Mouse (Mus musculus): Measurements from ENCODE around the gene Sema4d.

Sema4d gene

DNA sequence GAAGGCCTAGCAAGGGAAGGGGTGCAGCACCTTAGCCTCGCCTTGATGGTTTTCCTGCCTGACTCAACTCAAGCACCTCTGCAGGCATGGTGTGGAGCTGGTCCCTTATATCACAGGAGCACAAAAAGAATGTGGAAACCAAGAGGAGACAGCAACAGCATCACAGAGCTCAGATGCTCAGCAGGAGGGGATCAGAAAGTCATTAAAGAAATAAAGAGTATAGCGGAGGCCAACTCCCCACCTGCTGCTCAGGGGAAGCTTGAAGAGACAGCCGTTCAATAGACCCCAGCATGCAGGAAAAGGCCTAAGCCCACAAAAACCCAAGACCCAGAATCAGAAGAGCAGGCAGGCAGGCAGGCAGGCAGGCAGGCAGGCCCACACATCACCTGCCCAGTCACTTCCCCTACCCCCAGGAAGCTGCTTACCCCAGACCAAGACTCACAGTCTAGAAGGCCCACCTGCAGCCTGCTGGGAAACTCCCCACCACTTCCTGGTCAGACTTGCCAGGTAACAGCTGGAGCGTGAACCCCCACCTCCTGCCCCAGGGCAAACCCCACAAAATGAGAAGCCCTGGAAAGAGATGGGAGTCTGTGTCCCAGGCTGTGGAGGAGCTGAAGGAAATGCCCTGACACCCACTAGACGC is 39.6 kb downstream of the Sema4d start:
- no peak for DNase-seq (ENCODE audit: low spot score)

DNA sequence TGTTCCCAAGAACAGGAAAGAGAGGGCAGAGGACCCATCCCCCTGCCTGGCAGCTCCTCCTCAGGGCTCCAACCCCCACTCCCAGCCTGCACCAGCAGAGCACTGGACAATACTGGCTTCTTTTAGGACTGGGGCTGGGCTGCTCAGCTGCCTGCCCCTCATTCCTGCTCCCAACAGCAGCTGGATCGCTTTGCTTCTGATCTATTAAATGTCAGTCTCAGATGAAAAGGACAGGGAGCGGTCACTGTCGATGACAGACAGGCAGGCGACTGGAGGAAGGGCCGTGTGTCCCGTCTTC is 40.4 kb downstream of the Sema4d start:
- no peak for DNase-seq (ENCODE audit: low spot score)

DNA sequence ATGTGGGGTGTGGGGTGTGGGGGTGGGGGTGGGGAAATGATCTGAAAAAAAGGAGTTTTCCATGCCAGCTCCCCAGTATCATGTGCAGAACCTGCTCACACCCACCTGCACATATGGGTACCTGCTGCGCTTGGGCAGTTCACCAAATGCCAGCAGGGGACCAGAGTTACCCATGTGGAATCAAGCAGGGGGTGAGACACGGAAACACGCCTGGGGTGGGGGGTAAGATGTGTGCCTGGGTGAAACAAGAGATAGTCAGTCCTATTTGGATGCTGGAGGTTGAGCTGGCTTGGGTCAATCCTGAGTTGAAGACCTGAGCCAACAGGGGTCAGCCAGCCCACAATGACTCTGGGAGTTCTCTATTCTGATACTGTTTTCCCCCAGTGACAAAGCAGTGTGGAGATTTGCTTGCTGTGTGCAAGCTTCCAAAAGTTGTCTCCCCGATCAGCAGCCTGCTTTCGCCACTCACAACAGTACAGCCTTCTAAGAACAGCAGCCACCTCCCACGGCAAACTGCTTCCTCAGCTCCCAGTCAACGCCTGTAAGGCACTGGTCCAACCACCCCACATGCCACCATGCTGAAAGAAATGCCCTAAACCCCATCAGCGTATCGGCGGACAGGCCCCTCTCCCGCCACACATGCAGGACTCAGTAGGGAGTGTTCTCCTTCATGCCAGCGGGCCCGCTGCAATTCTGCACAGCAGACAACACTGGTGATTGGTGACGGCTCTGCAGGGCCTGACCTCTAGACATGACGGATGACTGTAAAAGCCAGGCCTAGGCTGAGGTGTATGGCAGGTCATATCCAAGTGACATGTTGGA is 41.0 kb downstream of the Sema4d start:
- no peak for DNase-seq (ENCODE audit: low spot score)

DNA sequence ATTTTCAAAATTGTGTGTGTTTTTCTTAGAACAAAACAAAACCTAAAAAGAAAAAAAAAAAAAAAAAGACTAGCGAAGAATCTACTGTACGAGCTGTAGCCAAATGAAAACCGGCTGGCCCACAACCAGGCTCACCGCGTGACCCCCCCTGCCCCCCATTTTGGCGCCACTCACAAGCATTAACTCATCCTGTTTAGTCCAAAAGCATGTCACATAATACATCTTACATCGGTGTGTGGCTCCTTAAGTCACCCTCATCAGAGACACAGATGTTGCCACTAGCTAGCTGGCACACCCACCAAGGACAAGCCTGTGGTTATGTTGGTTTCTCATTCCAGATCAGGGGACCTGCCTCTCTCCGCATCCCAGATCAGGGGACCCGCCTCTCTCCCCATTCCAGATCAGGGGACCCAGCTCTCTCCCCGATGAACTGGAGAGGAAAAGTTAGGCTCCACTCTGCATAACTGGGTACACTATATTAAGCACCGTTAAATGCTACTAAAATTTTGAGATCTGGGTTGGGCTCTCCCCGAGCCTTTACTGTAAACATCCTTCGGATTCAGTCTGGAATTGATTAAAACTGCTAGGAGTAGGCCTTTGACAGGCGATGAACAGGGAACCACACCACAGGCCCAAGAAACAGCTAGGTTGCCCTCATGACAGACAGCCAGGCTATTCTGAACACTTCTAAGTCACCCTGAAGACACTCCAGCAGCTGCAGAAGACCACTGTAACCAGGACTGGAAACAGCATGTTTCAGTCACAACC is 43.8 kb downstream of the Sema4d start:
- no peak for DNase-seq (ENCODE audit: low spot score)

DNA sequence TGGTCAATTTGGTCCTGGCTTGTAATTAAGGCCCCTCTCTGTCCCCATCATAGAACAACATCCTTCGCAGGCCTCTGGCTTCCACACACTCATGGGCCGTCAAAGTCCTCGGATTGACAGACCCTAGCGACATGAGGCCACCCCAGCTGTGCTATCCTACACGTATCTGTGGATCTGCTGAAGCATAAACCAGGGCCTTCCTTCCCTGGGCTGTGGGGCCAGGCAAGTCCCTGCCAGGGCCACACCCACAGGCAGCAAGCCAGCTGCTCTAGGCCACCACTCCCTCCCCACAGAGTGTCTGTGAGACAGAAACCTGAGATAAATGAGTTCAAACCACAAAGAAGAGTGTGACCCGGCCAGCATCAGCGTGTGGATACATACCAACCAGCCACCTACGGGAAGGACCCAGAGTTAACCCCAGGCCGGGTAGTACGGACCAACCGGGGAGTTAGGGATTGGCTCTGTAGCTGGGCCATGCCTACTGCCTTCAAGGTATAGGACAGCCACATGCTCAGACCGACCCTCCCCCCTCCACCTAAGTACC is 45.5 kb downstream of the Sema4d start:
- no peak for DNase-seq (ENCODE audit: low spot score)

DNA sequence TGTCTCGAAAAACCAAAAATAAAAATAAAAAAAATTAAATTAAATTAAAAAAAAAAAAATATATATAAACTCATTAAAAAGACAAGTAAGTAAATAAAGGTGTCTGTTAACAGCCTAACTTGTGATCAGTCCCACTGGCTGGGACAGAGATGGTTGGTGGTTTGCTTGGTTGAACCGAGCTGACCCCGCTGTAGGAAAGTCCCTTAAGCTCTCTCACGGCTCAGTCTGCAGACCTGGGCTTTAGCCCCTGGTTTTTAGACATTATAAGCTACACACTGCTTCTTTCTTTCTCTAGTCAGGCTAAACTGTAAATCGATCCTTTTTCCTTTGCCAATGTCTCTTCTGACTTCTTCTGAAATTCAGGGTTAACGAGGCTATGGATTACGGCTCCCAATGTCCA is 46.5 kb downstream of the Sema4d start:
- no peak for DNase-seq (ENCODE audit: low spot score)

DNA sequence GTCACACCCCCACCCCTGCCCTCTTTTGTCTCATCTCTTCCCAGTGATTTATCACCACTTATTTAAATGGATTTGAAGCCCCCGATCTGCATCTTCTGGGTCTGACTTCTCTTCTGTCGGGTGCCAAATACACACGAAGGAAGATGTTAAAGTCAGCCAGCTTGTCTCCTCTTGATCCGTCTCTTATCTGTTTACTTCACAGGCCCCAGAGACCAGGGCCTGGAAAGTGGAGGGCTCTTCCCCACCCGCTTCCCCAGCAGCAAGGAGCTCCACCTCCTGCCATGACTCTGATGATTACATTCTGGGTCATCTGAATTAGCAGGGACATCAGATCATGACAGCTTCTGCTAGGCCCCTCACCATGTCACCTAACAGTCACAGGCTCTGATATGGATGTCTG is 47.7 kb downstream of the Sema4d start:
- no peak for DNase-seq (ENCODE audit: low spot score)

DNA sequence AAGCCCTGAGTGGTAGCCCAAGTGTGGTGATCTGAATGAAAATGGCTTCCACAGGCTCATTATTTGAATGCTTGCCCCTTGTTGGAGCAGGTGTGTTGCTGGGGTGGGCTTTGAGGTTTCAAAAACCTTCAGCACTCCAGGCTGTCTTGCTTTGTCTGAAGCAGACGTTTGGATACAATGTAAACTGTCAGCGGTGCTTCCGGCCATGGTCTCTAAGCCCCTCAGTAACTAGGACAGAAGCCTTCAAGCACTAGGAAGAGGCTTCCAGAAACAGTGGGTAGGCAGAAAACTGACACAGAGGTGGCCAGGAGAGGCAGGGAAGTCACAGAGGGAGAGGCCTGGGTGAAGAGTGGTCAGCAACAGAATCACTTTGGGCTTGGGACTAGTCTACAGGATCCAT is 49.7 kb downstream of the Sema4d start:
- DNase-seq (ENCODE audit: low spot score): no peak

DNA sequence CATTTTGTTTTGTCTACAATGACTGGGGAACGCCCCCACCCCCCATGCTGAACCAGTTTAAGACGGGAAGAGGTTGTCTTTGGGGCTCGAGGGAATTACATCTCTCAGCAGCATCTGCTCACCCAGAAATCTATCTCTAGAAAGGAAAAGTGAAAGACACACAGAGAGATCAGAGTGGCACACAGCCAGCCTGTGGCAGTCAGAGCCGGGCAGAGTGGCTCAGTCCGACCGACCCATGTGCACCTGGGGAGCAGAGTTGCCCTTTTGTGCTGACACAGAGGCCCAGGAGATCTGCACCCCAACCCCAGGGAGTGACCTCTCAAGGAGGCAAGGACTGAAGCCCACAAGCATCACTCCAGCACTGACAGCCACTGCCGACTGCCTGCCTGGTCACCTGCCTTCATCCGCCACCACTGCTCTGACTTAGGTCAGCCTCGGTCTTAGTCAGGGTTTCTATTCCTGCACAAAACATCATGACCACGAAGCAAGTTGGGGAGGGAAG is 50.9 kb downstream of the Sema4d start:
- DNase-seq (ENCODE audit: low spot score): no peak

DNA sequence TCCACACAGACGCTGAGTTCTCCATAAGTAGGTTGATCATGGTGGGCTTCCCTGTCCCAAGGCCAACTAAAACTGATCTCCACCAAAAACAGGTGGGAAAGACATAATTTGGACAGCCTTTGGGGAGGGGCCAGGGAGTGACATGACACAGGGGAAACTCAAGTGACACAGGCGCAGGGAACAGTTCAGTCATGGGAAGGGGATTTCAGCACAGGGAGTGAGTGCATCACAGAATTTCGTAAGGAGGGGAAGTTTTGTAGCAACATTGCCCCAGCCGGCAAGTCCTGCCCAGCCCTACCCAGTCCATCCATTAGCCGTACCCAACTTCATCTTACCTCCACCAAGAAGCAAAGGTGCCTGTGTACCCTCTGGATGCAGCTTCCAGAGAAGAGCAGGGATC is 52.8 kb downstream of the Sema4d start:
- DNase-seq (ENCODE audit: low spot score): no peak

DNA sequence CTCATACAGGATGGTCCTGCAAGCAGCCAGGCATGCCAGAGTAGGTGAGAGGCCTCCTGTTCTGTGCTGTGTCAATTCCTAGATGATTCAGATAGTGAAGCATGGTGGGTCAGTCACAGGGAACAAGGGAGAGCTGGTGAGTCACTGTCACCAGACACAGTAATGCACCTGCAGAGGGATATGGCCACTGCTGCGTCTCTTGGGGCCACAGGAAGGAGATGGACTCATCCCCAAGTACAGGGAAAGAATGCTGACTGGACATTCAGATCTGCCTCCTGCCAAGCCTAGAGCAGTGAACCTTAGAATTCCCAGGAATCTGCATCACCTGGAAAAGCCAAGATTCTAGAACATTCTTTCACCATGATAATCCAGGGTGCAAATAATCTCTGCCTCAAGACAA is 53.8 kb downstream of the Sema4d start:
- no peak for DNase-seq (ENCODE audit: low spot score)

DNA sequence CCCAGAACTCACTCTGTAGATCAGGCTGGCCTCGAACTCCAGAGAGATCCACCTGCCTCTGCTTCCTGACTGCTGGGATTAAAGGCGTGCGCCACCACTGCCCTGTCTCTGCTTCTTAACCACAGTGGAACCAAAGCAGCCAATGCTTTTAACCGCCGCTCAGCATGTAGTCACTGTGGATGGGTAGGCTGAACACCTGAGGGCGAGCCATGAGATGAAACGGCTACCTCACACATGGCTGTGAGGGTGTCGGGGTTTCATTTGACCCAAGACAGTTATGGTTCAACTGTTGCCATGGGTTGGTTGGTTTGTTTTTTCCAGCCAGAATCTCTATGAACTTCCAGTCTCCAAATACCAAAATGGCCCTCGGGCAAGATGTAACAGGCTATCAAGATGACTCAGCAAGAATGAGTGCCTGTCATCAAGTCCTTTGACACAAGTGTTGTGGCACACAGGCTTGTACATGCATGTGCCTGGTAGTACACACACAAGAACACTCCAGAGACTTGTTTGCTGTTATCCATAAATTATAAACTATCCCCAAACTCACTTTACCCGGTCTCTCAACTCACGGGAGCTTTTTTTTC is 54.9 kb downstream of the Sema4d start:
- no peak for DNase-seq (ENCODE audit: low spot score)

DNA sequence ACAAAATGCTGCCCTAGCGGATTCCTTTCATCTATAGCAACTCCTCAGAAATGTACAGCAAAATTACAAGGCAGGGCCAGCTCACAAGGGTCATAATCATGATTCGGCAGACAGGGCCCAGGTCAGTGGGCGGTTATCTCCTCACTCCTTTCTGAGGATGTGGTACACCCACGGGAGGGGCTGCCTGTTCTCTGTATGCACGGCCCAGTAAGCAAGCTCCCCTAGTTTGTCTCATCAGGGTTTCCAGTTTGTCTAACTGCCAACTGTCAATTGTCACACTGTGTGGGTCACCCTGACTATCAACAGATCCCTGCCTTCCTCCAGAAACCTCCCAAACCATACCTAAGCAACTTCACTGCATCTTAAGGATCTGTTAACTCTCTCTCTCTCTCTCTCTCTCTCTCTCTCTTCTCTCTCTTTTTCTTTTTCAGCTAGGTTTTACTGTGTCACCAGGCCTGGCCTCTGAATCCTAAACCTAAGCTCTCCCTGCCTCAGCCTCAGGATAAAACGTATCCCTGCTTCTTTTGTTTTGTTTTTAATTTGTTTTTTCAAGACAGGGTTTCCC is 55.5 kb downstream of the Sema4d start:
- DNase-seq (ENCODE audit: low spot score): no peak

DNA sequence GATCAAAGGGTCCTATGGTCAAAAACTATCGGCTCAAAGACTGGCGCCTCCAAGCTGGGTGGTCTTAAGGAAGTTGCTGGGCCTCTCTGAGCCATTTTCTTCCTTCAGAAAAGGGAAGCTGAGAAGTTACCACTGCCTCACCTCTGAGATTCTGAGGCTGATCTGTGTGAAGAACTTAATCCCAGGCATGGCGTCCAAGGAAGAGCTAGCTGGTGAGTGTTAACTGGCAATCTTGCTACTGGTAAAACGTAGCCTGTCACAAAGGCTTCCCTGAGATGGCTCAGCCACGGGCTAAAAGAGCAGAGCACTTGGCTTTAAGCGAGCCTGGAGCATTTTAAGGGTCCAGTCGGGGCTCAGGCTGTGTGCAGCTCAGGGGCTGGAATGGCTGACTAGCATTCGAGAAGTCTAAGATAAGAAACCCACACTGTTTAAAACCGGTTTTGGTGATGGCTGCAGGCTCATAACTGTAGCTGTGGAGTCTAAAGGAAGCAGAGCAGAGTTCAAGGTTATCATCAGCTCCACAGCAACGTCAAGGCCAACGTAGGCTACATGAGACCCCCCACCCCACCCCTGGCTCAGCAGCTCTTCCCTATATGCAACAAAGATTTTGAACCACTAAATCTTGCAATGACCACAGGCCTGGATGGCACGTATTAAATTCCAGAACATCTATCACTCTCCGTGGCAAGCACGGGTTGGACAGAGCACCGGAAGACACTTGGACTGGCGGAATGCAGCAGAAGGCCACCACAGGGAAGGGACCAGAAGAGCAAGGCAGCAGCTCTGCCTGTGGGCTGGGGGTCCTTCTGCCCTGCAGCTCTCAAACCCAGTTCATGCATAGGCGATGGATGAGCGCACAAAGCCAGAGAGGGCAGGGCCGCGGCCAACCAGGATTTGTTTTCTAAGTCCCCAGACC is 56.3 kb downstream of the Sema4d start:
- no peak for DNase-seq (ENCODE audit: low spot score)

DNA sequence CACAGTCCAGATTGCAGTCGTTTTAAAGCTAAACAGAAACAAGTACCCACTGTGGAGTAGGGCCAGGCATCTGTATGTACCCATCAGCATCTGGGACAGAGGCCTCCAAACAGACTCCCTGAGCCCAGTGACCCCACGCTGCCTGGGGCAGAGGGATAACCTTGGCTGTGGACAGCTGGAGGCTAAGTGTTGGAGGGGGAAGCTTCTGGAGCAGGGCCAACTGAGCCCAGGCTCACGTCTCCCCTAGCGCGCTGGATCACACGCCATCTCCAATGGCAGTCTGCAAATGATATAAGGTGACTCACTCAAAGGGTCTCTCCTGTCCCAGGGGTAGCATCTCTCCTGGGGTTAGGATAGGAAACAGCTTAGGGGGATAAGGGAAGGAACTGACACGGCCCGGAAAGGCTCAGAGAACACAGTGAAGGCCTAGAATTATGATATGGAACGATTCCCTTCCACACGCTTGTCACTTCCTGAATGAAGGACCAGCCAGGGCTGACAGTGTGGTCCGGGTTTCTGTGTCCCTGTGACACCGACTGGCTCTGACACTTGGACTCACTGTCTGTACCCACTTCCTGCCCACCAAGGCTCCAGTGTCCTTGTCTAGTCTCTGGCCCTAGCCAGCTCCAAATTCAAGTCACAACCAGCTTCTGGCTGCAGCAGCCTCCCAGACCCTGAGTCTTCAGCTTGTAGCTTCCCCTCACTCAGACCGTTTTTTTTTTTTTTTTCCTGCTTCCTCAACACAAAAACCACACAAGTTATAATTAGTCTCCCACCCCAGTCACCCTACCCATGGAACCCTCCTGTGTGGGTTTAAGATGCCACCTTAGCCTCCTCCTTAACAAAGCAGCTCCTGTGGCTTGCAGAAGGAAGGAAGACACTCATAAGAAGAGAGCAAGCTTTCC is 57.3 kb downstream of the Sema4d start:
- no peak for DNase-seq (ENCODE audit: low spot score)

DNA sequence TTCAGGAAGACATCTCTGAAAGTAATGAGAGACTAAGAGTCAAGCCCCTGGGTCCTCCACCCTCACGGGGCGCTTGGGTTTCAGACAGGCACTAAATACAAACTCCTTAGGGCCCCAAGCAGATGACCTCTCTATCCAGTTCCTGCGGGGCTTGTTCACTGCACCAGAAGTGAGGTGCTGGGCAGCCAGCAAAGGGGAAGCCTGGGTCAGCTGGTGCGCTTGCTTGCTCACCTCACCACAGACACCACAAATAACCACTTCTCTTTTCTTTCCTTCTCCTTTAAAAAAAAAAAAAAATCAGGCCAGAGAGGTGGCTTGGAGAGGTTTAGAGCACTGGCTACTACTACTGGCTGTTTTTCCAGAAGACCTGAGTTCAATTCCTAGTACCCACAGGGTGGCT is 59.0 kb downstream of the Sema4d start:
- DNase-seq (ENCODE audit: low spot score): no peak

DNA sequence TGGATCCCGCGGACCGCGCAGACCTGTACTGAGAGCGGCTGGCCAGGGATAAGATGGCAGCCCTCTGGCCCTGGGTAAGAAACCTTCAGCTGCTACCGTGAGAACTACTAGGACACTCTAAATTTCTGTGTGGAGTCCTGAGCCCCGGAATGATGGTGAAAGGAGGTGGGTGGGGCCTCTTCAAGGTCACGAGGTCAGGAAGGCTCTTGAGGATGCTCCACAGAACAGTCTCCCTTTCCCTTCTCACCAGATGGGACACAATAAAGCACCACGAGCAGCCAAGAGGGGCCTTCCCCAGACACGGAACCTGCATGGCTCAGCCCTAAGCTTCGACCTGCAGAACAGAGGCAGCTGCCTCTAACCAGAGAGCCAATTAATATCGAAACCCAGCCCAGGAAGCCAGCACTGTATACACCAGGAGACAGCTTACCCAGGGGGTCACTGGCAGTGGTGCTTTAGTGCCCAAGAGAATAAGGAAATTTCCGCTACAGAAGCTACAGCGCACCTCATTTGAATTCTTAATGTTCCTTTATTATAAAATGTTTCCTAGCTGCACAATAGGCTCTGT is 61.4 kb downstream of the Sema4d start:
- DNase-seq (ENCODE audit: low spot score): no peak

DNA sequence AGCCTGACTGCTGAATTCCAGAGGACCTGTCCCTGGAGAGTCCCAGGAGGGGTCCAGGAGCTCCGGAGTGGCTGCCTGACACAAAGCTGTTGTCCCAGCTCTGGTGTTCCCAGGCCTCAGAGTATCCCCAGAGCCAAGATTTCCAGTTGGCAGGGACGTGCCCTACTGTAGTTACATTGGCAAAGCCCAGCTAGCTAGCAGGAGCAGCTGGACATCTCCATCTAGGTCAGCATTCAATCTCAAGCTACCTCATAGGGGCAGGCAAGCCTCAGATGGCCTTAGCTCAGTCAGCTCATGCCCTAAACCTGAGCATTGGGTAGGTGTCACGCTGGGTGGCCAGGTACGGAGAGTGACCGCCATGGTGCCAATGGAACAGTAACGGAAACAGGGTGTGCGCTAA is 62.1 kb downstream of the Sema4d start:
- no peak for DNase-seq (ENCODE audit: low spot score)

DNA sequence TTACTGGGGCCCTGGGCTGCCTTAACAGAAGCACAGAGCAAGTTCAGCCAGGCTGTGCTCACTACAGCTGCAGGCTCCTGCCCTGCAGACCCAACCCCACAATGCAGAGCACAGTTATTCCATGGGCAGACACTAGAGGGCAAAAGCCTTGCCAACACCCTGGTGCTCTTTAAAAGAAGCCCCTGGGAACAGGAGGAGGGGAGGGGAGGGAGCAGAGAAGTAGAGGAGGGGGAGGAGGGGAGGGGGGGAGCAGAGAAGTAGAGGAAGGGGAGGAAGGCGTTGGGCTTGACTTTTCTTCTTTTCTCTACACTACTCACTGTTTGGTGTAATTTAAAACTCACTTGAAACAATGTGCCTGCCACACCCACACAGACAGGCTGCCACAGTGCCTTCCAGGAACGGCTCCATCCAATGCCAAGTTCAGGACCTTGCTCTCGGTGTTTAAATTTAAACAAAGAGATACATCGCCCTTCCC is 63.6 kb downstream of the Sema4d start:
- no peak for DNase-seq (ENCODE audit: low spot score)

Measured in layer of hippocampus, adult 9-10 months (tissue).